Mouse (Mus musculus) bone marrow macrophage, adult 2 months (primary cell): ENCODE measurements around the gene Mt2. TPM values are rescaled to one million over a fixed set of nuclear protein-coding genes. Genes with fewer than 3 reads are reported as not detected.

ENCODE experiments used
- H3K27ac ChIP-seq: 2 replicates; pipeline ENCODE4 v1.5.1; 2012; ENCODE audit warnings: low read depth, low read length; ENCODE audit not compliant: insufficient read depth
- H3K4me1 ChIP-seq: 2 replicates; pipeline ENCODE4 v1.6.1; 2012; ENCODE audit warnings: low read length; ENCODE audit not compliant: control insufficient read depth, insufficient read depth
- H3K4me3 ChIP-seq: 2 replicates; pipeline ENCODE4 v1.5.1; 2012; ENCODE audit warnings: mild to moderate bottlenecking, low read length, moderate library complexity; ENCODE audit not compliant: insufficient read depth
- CTCF ChIP-seq: IDR thresholded peaks from 2 replicates; pipeline ENCODE4 v1.5.1; 2012; ENCODE audit warnings: low read depth, mild to moderate bottlenecking, low read length, moderate library complexity
- POLR2A ChIP-seq: IDR thresholded peaks from 2 replicates; pipeline ENCODE4 v1.6.1; 2012; ENCODE audit warnings: mild to moderate bottlenecking, low read depth, low read length, borderline replicate concordance
- polyA plus RNA-seq: library from polyadenylated mRNA; stranded (reverse); fragments of >200 nt; gene quantifications from 2 replicates; pipeline ENCODE4 v1.2.4, GENCODE M21; 2012; ENCODE audit not compliant: missing spikeins, insufficient read depth, insufficient read length

Mt2 gene
- polyA plus RNA-seq, 1 experiment: 11.8 TPM

DNA sequence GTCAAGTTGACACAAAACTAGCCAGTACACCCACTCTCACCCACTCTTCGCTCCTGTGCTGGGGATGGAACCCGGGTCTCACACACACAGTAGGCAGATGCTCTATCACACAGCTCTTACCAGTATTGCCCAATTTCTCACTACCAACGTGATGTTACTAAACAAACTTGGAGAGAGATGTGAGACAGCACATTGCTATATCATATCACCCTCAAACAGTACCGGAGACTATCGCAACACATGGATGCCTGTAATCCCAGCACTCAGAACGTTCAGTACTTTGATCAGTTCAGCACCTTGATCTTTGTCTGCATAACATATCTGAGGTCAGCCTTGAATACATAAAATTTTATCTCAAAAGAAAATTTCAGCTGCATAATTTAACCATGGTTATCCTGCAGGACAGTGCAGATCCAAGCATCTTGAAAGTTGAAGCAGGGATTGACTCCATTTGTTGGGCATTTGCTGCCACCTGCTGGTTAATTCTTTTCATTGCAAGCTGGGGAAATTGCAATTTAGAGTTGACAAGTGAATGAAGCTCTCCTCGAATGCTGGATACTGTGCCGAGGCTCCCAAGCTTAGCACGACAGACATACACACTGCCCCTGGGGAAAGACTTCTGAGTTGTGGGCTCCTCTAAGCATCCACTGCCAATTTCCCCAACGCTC lies 26.9 kb downstream of the Mt2 start:
- no peak overlapping the region for H3K27ac ChIP-seq
- H3K4me3 ChIP-seq: no peak overlapping the region
- H3K4me1 ChIP-seq: peaks cover 6% of the 10 kb centered on the region
- TF ChIP-seq POLR2A (no peak), CTCF (no peak)

DNA sequence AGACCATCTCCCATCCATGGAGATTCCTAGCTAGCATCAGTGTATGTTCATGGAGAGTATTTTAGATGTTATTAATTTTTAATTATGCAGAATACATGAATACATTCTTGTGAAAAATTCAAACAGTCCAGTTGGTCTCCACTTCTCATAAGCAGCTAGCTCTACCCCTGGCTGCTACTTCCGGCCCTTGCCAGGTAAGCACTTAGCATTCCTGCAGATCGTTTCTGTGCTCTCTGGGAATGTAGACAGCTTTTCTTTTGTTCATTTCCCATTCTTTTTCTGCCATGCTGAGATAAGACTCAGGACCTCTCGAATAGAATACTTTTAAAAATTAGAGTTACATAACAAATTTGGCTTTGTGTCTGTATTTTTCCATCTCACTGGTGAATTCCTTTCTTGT lies 31.6 kb downstream of the Mt2 start:
- Histone ChIP-seq H3K27ac (no peak overlapping the region), H3K4me3 (no peak overlapping the region), H3K4me1 (no peaks in the 10 kb centered on the region)
- TF ChIP-seq POLR2A (no peak), CTCF (no peak)

DNA sequence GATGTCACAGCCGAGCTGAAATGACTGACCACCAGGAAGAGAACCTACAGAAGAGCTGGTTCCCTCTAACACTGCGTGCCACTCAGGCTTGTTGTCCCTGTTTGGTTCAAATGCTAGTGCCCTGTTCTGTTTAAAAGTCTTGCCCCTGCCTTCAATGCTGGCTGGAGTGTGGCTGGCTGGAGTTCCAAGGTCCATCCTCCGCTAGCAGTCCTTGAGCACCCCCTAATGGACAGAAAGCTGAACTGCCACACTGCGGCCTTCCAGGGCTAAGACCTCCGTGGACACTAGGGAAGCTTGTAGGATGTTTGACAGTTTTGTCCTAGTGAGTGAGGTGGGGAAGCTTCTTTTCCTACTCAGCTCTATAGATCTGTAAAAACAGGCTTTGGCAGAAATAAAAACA lies 33.3 kb downstream of the Mt2 start:
- Histone ChIP-seq H3K4me1 (no peaks in the 10 kb centered on the region), H3K27ac (no peak overlapping the region), H3K4me3 (no peak overlapping the region)
- TF ChIP-seq POLR2A (no peak), CTCF (peak; percentile 67)

DNA sequence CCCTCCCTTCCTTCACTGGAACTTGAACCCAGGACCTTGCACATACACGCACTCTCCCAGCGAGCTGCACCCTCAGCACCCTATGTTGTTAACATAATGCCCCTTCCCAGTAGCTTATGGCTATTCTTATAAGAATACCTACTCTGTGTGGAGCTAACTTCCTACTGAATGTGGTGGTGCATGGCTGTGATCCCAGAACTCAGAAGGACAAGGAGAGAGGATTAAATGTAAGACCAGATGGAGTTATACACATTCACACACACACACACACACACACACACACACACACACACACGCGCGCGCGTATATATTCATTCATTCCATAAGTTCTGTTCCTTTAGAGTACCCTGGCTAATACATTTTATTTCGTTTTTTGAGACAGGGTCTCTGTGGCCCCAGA lies 33.8 kb downstream of the Mt2 start:
- Histone ChIP-seq H3K4me1 (no peaks in the 10 kb centered on the region), H3K27ac (no peak overlapping the region), H3K4me3 (no peak overlapping the region)
- TF ChIP-seq CTCF: no peak
- no peak for TF ChIP-seq POLR2A

- no peak for TF ChIP-seq POLR2A
- H3K4me3 ChIP-seq: no peak overlapping the region
- no peaks in the 10 kb centered on the region for H3K4me1 ChIP-seq
- H3K27ac ChIP-seq: no peak overlapping the region
These were observed 35.0 kb downstream of the Mt2 start for GRCm38 (mm10) chr8:94207491-94207890.

GRCm38 (mm10) chr8:94209639-94210038 lies 37.2 kb downstream of the Mt2 start:
- Histone ChIP-seq H3K27ac (no peak overlapping the region), H3K4me1 (peaks cover 5% of the 10 kb centered on the region; the same call in 1 of the 2 replicates), H3K4me3 (no peak overlapping the region)
- TF ChIP-seq POLR2A (no peak), CTCF (no peak)

DNA sequence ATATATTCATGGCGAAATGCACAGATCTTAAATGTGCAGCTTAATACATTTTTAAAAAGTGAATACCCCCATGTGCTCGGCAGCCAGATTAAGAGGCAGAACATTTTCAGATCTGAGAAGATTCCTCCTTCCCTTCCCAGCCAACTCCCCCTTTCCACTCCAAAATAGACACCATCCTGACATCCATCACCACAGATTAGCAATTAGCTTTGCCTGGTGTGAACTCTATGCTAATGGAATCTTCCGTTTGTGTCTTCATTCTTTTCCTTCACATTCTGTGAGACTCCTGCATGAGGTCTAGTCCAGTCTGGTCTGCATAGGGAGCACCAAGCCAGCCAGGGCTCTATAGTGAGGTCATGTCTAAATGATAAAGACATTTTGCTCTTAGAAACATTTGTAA lies 37.8 kb downstream of the Mt2 start:
- Histone ChIP-seq H3K4me1 (peaks cover 5% of the 10 kb centered on the region; the same call in 1 of the 2 replicates), H3K27ac (no peak overlapping the region), H3K4me3 (no peak overlapping the region)
- TF ChIP-seq POLR2A (no peak), CTCF (no peak)

DNA sequence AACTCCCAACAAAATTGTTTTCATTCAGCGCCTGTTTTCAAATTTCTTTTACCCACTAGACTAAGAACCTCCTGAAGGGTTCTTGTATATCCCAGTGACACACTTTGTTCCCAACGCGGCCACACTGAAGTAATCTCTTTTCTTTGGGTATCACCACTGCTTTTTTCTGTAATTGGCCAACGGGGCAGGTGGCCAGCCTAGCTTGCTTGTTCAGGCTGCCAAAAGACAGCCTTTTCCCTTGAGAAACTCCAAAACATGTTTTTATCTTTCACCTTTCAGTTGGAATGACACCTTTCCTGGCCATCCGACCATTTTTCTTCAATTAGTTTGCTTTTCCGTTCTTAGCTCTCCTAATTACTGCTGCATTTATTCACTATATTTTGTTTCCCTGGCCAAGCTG lies 41.4 kb downstream of the Mt2 start:
- TF ChIP-seq CTCF (no peak), POLR2A (no peak)
- Histone ChIP-seq H3K4me3 (peak overlapping the region; percentile 59), H3K4me1 (peaks cover 20% of the 10 kb centered on the region), H3K27ac (peak overlapping the region; percentile 24; the same call in 1 of the 2 replicates)

DNA sequence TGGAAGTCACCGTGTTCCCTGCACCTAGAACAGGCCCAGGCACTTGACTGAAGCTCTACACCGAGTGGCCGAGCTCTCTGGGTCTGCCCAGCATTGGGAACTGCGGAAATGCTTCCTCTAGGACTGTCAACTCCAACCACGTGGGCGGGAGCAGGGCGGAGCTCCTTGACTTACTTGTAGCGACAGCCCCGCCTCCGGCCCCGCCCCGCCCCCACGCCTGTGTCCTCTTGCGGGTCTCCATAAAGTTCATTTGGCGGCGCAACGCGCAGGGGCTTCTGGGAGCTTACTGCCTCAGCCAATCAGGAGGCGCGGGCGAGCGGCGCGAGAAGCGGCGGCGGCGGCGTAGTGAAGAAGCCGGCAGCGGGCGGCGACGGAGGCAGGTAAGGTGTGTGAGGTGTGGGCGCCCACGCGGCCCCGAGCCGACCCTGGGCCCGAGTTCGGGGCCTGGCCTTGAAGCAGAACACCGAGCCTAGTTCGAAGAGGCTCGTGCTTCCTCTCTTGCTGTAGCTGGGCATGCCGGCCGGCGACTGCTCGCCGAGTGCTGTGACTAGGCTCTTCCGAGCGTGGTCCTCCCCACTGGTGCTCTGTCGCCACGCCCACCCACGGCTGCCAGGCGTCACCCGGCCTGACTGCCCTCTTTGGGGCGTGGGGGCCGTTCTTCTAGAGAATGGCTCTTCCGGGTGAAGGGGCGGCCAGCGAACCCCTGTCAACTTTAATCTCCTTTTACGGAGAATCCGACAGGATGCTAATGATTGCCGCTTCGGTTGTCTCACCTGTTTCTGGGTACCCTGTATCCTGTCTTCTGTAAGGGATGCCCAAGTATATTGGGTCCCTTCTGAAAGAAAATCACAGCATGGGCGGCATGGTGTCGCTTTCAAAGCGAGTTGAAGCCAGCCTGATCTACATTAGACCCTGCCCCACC lies 42.0 kb downstream of the Mt2 start, which contains the start of gene Nup93:
Gene Nup93, plus strand, starts transcription at position 313 of the 922 bp plus-strand sequence.
- peak within 1 kb of the TSS; percentile 57 for H3K27ac ChIP-seq

More for the DNA sequence above, 42.0 kb downstream of the Mt2 start, which contains the start of gene Nup93:
- Histone ChIP-seq H3K4me1 (peaks cover 20% of the 10 kb centered on the region), H3K4me3 (peak within 1 kb of the TSS; percentile 89)
- TF ChIP-seq POLR2A (0 out of 2 replicates have a peak, but pooled peaks have one; percentile 61), CTCF (no peak)

Other genes starting within 250 kb of the Mt2 start
- gene Amfr, start 159.8 kb upstream of the Mt2 start, polyA plus RNA-seq: 62.2 and 84.7 TPM in 2 replicates
- gene Nudt21, start 135.6 kb upstream of the Mt2 start, polyA plus RNA-seq: 44.3 and 61.3 TPM in 2 replicates
- gene Ogfod1, start 135.5 kb upstream of the Mt2 start, polyA plus RNA-seq: 14.9 and 15.7 TPM in 2 replicates
- gene Bbs2, start 73.7 kb upstream of the Mt2 start, polyA plus RNA-seq: 5.7 and 6.7 TPM in 2 replicates
- gene Mt4, start 35.5 kb upstream of the Mt2 start, polyA plus RNA-seq: not detected in 2 replicates
- not detected in 2 replicates for gene Mt3, start 20.1 kb upstream of the Mt2 start, polyA plus RNA-seq
- 218 and 271 TPM in 2 replicates for gene Mt1, start 6.4 kb downstream of the Mt2 start, polyA plus RNA-seq
- 21.4 and 23.7 TPM in 2 replicates for gene Nup93, start 41.9 kb downstream of the Mt2 start, polyA plus RNA-seq
- 1.1 TPM in 1 of 2 replicates, not detected in the other for gene Slc12a3, start 156.5 kb downstream of the Mt2 start, polyA plus RNA-seq
- gene Herpud1, start 213.8 kb downstream of the Mt2 start, polyA plus RNA-seq: 86.2 and 93.4 TPM in 2 replicates